Mouse (Mus musculus) bone marrow macrophage, adult 2 months (primary cell): ENCODE data around the gene Ssbp3.

ENCODE experiments used
- CTCF ChIP-seq: IDR thresholded peaks from 2 replicates; pipeline ENCODE4 v1.5.1; 2012; ENCODE audit warnings: low read depth, mild to moderate bottlenecking, low read length, moderate library complexity
- POLR2A ChIP-seq: IDR thresholded peaks from 2 replicates; pipeline ENCODE4 v1.6.1; 2012; ENCODE audit warnings: mild to moderate bottlenecking, low read depth, low read length, borderline replicate concordance

- TF ChIP-seq CTCF = no peak
- TF ChIP-seq POLR2A = no peak
These were observed 53.9 kb downstream of the Ssbp3 start for GRCm38 (mm10) chr4:106964356-106964755.
